Mouse (Mus musculus) heart, adult 2 months (tissue): ENCODE results near the gene Fryl.

Experiments
- CTCF ChIP-seq: fragments of 200-600 bp; IDR thresholded peaks from 2 replicates; pipeline ENCODE4 v1.8.1; 2022; ENCODE audit warnings: antibody characterized with exemption, mild to moderate bottlenecking, moderate library complexity
- EP300 ChIP-seq: fragments of 200-500 bp; IDR thresholded peaks from 2 replicates; pipeline ENCODE4 v1.6.1; 2011; ENCODE audit warnings: low read depth, low read length, control low read depth; ENCODE audit not compliant: insufficient read depth
- POLR2A ChIP-seq: fragments of 200-500 bp; IDR thresholded peaks from 2 replicates; pipeline ENCODE4 v1.6.1; 2011; ENCODE audit warnings: mild to moderate bottlenecking, low read depth, low read length, control low read depth; ENCODE audit not compliant: insufficient read depth

GRCm38 (mm10) chr5:73200387-73201384, 55.7 kb downstream of the Fryl start:
- TF ChIP-seq CTCF (no peak), POLR2A (no peak), EP300 (no peak)
